Mouse (Mus musculus): ENCODE measurements at regions not wholly inside any gene's neighbourhood (a gene's known extent, or its start where the extent isn't known, plus 50 kb on each side); places are given as distances from the start of the nearest gene placed in this dataset.

- no peak for TF ChIP-seq GATA4 (IDR thresholded peaks at IDR 0.05; ENCODE audit: insufficient replicate concordance, low read length)
Observed at GRCm38 (mm10) chr8:17948053-17948834, 1029.8 kb downstream of the Defb40 start.

DNA sequence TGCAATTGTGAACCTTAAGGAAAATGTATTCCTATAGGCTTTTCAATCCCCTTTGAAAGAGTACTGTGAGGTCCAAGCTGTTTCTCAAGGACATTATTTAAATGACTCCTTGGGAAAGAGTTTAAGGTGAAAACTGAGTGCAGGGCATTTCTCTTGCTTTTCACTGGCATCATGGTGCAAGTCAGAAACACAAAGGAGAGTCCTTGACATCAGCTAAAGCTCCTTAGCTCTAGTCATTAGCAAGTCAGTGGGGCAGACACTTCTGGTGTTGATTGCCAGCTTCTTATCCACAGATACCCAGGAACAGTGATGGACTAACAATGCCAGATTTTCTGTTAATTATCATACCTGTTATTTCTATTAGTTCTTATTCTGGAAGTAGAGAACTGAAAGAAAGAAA is 1043.4 kb downstream of the Defb40 start:
- no peak for TF ChIP-seq GATA4 (IDR thresholded peaks at IDR 0.05; ENCODE audit: insufficient replicate concordance, low read length)

GRCm38 (mm10) chr8:17909316-17909715 is 1068.7 kb downstream of the Defb40 start:
- no peak for TF ChIP-seq GATA4 (IDR thresholded peaks at IDR 0.05; ENCODE audit: insufficient replicate concordance, low read length)

GRCm38 (mm10) chr8:17863388-17863787 is 1114.7 kb downstream of the Defb40 start:
- no peak for TF ChIP-seq GATA4 (IDR thresholded peaks at IDR 0.05; ENCODE audit: insufficient replicate concordance, low read length)

Measured in liver, adult (tissue).